Mouse (Mus musculus): ENCODE data around the gene Gm13420.
"Not testable (repeated sequence)": the region's sequence is repeated elsewhere in the genome, so short reads cannot be mapped to it uniquely, and the experiment has no call there.

DNA sequence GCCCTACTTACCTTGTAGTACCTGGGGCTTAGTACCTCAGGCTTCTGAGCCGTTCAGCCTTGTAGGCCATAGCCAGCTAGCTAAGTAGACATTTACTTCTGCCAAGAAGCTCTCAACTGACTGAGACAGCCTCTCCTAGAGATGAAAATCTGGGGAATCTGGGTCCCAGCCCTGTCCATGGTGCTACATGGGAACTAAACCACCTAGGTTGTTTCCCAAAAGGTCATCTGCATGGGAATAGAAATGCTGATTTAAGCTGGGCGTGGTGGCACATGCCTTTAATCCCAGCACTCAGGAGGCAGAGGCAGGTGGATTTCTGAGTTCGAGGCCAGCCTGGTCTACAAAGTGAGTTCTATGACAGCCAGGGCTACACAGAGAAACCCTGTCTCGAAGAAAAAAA is 43.3 kb downstream of the Gm13420 start:
- TF ChIP-seq CTCF (conservative IDR thresholded peaks at IDR 0.05; ENCODE audit: low read length): not testable (repeated sequence)
- TF ChIP-seq NANOG (IDR thresholded peaks at IDR 0.05; ENCODE audit: borderline replicate concordance, low read length): peak; percentile 38; the same call in 1 of the 2 replicates

All from E14TG2a.4 (cell line).